Mouse (Mus musculus): ENCODE results near the gene Kcnd3. TPM values are rescaled to one million over a fixed set of nuclear protein-coding genes. Genes with fewer than 3 reads are reported as not detected.

Gene Kcnd3
- polyA plus RNA-seq, 1 experiment = 0.58 TPM

DNA sequence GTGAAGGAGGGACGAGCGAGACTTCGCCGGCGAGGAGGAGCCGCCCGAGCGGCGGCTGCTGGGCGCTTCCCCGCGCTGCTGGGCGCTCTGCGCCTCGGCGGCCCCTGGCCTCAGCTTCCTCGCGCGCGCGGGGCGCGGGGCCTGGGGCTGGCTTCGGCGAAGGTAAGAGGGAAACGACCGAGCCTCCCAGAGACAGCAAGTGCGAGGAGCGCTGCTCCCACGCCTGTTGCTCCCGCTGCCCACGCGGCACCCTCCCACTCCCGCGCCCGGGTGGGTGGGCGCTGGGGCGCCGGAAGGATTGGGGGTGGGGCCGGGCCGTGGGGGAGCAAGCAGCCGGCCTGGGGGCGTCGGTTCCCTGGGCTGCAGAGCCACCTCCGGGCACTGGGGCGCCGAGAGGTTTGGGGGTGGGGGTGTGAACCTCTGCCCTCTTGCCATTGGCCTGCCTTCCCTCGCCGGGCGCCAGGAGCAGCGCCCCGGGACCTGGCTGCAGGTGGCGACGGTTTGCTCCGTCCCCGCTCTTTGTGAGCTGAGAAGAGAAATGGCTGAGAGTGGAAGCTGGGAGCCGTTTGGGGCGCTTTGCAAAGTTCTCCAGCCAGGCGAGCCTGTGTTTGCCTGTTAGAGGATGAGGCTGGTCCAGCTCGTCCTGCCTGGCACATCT, 555 bp downstream of the Kcnd3 start:
- TF ChIP-seq POLR2A (IDR thresholded peaks at IDR 0.05; ENCODE audit: control insufficient read depth, extremely low read depth, insufficient read depth, low read length, poor library complexity) (no peak), CTCF (IDR thresholded peaks at IDR 0.05; ENCODE audit: borderline replicate concordance, control insufficient read depth, extremely low read depth, insufficient read depth, low read length, poor library complexity) (no peak)
- Histone ChIP-seq H3K27ac (ENCODE audit: control insufficient read depth, insufficient read depth, low read length) (no peak overlapping the region), H3K4me3 (ENCODE audit: control insufficient read depth, insufficient read depth, low read length) (no peak overlapping the region), H3K27me3 (ENCODE audit: control insufficient read depth, insufficient read depth, low read length) (peaks cover 11% of the 10 kb centered on the region), H3K36me3 (ENCODE audit: control insufficient read depth, insufficient read depth, low read length) (no peaks in the 10 kb centered on the region), H3K4me1 (replicated peaks; ENCODE audit: control insufficient read depth, insufficient read depth, low read length) (no peaks in the 10 kb centered on the region)
- DNase-seq = peak; percentile 3
- WGBS = 2% methylated on average over 57 of the region's 60 CpGs

DNA sequence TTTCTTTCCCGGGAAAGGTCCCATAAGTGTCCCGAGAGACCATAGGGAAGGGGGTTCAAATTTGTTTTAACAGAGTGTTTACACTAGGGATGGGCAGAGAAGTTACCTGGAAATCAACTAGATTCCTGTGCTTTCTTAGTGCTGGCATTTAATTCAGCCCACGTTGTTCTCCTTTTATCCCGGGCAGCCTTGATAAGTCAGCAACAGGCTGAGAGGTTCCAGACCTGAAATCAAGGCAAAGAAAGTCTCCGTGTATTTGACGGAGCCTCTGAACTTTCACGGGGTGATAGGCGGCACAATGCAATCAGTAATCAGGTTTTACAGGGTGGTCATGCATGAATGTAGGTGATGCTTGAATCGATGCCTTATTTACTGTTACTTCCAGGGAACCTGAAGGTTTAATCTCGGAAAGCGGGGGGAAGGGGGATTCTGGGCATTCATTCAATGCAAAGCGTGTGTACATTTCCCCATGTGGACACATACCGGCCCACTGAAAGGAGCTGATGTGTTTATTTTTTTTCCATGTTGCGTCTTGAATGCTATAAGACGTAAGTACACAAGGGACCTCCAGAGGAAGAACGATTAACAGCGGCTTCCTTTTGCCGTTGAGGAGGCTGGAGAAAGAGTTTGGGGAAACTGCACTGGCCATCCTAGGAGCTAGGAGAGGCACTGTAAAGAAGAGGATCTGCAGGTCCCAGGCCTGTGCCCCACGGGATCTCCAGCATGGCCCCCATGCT, 1.3 kb downstream of the Kcnd3 start:
- 8% methylated on average over 19 of the region's 19 CpGs for WGBS
- H3K36me3 ChIP-seq (ENCODE audit: control insufficient read depth, insufficient read depth, low read length) = no peaks in the 10 kb centered on the region
- H3K27me3 ChIP-seq (ENCODE audit: control insufficient read depth, insufficient read depth, low read length) = peaks cover 11% of the 10 kb centered on the region
- no peak overlapping the region for H3K27ac ChIP-seq (ENCODE audit: control insufficient read depth, insufficient read depth, low read length)
- TF ChIP-seq POLR2A (IDR thresholded peaks at IDR 0.05; ENCODE audit: control insufficient read depth, extremely low read depth, insufficient read depth, low read length, poor library complexity) (no peak), CTCF (IDR thresholded peaks at IDR 0.05; ENCODE audit: borderline replicate concordance, control insufficient read depth, extremely low read depth, insufficient read depth, low read length, poor library complexity) (no peak)
- no peak overlapping the region for H3K4me3 ChIP-seq (ENCODE audit: control insufficient read depth, insufficient read depth, low read length)
- H3K4me1 ChIP-seq (replicated peaks; ENCODE audit: control insufficient read depth, insufficient read depth, low read length) = no peaks in the 10 kb centered on the region
- DNase-seq = no peak

DNA sequence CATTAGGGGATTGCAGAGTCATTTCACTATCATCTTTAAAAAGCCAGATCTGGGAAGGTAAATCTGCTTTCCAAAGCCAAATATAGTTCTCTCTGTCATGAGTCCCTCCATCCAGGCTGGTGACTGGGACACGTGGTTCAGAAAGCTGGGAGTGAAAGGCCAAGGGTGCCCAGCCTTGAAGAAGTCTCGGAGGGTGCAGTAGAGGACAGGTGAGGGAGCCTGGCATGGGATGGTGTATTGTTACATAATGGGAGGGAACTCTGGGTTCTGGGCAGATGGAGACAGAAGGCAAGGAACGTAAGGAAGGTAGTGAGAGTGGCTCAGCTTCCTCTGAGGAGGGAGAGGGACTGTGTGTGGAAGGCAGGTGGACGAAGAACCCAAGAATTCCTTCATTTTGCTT, 5.5 kb downstream of the Kcnd3 start:
- Histone ChIP-seq H3K4me1 (replicated peaks; ENCODE audit: control insufficient read depth, insufficient read depth, low read length) (no peaks in the 10 kb centered on the region), H3K4me3 (ENCODE audit: control insufficient read depth, insufficient read depth, low read length) (no peak overlapping the region), H3K27me3 (ENCODE audit: control insufficient read depth, insufficient read depth, low read length) (0 out of 2 replicates have a peak, but pooled peaks cover under 1% of the 10 kb centered on the region), H3K27ac (ENCODE audit: control insufficient read depth, insufficient read depth, low read length) (no peak overlapping the region), H3K36me3 (ENCODE audit: control insufficient read depth, insufficient read depth, low read length) (no peaks in the 10 kb centered on the region)
- no peak for TF ChIP-seq CTCF (IDR thresholded peaks at IDR 0.05; ENCODE audit: borderline replicate concordance, control insufficient read depth, extremely low read depth, insufficient read depth, low read length, poor library complexity)
- no peak for TF ChIP-seq POLR2A (IDR thresholded peaks at IDR 0.05; ENCODE audit: control insufficient read depth, extremely low read depth, insufficient read depth, low read length, poor library complexity)
- DNase-seq = no peak
- 80% methylated on average over 4 of the region's 4 CpGs for WGBS

DNA sequence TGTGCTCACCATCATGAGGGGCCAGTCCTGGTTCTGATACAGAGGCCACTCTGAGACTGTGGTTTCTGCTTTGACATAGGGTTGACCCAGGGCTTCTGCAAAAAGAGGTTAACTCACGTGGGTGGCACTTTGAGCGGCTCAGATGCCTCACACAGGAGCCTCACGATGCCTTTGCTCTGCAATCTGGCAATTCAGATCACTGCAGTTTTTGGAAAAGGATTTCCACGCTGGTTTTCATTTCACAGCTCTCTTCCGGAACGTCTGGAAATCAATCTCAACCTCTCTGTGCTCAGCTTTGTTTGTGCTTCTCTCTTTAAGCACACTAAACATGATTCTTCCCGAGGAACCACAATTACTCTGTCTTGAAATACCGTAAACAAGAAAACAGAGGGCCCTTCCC, 14.4 kb downstream of the Kcnd3 start:
- 76% methylated on average over 8 of the region's 8 CpGs for whole genome bisulfite sequencing
- Histone ChIP-seq H3K36me3 (ENCODE audit: control insufficient read depth, insufficient read depth, low read length) (no peaks in the 10 kb centered on the region), H3K4me1 (replicated peaks; ENCODE audit: control insufficient read depth, insufficient read depth, low read length) (no peaks in the 10 kb centered on the region), H3K4me3 (ENCODE audit: control insufficient read depth, insufficient read depth, low read length) (no peak overlapping the region), H3K27ac (ENCODE audit: control insufficient read depth, insufficient read depth, low read length) (no peak overlapping the region), H3K27me3 (ENCODE audit: control insufficient read depth, insufficient read depth, low read length) (no peaks in the 10 kb centered on the region)
- TF ChIP-seq POLR2A (IDR thresholded peaks at IDR 0.05; ENCODE audit: control insufficient read depth, extremely low read depth, insufficient read depth, low read length, poor library complexity) = no peak
- no peak for TF ChIP-seq CTCF (IDR thresholded peaks at IDR 0.05; ENCODE audit: borderline replicate concordance, control insufficient read depth, extremely low read depth, insufficient read depth, low read length, poor library complexity)
- DNase-seq = no peak

DNA sequence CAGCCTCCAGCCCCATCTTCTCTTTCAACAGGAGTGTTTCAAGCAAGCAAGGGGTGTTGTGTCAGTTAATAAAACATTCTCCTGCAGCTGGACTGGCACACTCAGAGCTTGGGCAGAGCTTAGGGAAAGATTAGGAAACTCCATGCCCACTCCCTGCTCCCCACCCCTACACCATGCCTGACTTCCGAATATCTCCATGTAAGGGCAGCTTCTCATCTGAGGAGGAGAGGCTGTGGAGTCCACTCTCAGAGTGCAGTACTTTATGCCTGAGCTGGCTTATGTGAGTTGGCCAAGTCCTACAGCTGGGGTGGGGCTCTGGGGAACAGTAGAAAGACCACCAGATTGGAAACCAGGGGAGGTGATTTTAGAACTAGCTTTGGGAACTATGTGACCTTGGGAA, 20.4 kb downstream of the Kcnd3 start:
- 81% methylated on average over 1 of the region's 1 CpGs for WGBS
- Histone ChIP-seq H3K4me3 (ENCODE audit: control insufficient read depth, insufficient read depth, low read length) (no peak overlapping the region), H3K27me3 (ENCODE audit: control insufficient read depth, insufficient read depth, low read length) (no peaks in the 10 kb centered on the region), H3K27ac (ENCODE audit: control insufficient read depth, insufficient read depth, low read length) (no peak overlapping the region), H3K4me1 (replicated peaks; ENCODE audit: control insufficient read depth, insufficient read depth, low read length) (no peaks in the 10 kb centered on the region), H3K36me3 (ENCODE audit: control insufficient read depth, insufficient read depth, low read length) (no peaks in the 10 kb centered on the region)
- no peak for DNase-seq
- no peak for TF ChIP-seq CTCF (IDR thresholded peaks at IDR 0.05; ENCODE audit: borderline replicate concordance, control insufficient read depth, extremely low read depth, insufficient read depth, low read length, poor library complexity)
- no peak for TF ChIP-seq POLR2A (IDR thresholded peaks at IDR 0.05; ENCODE audit: control insufficient read depth, extremely low read depth, insufficient read depth, low read length, poor library complexity)

DNA sequence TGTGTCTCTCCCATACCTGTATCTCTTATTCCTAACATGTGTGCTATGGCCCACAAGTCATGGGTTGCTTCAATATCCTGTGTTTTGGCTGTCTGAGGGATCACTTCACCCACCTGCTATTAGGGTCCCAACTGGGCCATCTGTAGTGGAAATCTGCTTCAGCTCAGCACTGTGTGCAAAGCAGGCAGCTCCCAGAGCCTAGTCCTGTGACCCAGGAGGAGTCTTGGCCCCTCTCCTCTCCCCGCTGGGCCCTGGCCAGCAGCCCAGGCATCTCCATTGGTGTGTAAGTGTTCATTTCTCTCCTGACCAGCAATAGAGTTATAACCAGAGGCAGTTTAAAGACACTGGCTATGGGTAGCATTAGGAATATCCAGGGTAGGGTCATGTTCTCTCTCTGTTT, 24.3 kb downstream of the Kcnd3 start:
- no peak overlapping the region for H3K4me3 ChIP-seq (ENCODE audit: control insufficient read depth, insufficient read depth, low read length)
- no peaks in the 10 kb centered on the region for H3K36me3 ChIP-seq (ENCODE audit: control insufficient read depth, insufficient read depth, low read length)
- 90% methylated on average over 1 of the region's 1 CpGs for WGBS
- H3K27me3 ChIP-seq (ENCODE audit: control insufficient read depth, insufficient read depth, low read length) = no peaks in the 10 kb centered on the region
- TF ChIP-seq CTCF (IDR thresholded peaks at IDR 0.05; ENCODE audit: borderline replicate concordance, control insufficient read depth, extremely low read depth, insufficient read depth, low read length, poor library complexity) (no peak), POLR2A (IDR thresholded peaks at IDR 0.05; ENCODE audit: control insufficient read depth, extremely low read depth, insufficient read depth, low read length, poor library complexity) (no peak)
- no peak overlapping the region for H3K27ac ChIP-seq (ENCODE audit: control insufficient read depth, insufficient read depth, low read length)
- no peaks in the 10 kb centered on the region for H3K4me1 ChIP-seq (replicated peaks; ENCODE audit: control insufficient read depth, insufficient read depth, low read length)
- no peak for DNase-seq

All from thymus, adult 2 months (tissue).